Mouse (Mus musculus) lung, postnatal 14 days (tissue): ENCODE data around the gene Spns2.
A peak's percentile ranks its signal among the peaks of the same experiment; 100 is the strongest.
"Not testable (repeated sequence)": the region's sequence is repeated elsewhere in the genome, so short reads cannot be mapped to it uniquely, and the experiment has no call there.

Experiments
- DNase-seq: peaks from one replicate; pipeline ENCODE4 v3.0.0; 2021

Gene Spns2

DNA sequence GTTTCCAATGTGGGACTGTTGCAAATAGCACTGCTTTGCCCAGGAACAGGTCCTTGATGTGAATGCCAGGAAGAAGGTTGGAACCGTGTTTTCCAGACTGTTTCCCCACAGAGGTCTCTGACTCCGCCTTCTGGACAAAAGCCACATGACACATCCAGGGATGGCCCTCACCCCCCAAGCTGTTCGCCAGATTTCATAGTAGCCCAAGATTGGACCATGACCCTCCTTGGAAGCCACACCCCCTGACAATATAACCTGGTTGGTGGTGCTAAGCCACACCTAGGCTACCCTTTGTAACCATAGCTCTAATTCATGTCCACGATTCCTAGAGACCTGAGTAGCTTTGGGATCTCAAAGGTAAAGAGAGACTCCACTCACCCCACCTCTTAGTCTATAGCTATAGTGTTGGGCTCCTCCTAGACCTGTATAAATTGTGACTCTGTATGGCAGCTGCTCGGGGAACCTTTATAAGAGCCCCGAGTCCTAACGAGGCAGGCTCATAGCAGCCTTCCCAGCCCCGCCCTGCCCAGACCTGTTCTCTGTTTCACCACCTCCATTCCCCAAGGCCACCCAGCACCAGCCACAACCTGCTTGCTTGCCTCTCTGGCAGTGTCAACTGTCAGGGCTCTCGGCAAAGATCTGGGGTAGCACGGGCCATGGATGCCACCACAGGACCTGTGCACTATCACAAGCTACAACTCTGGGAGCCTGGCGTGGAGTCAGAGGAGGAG, 54.6 kb downstream of the Spns2 start, which contains the start of gene Ggt6:
Ggt6 (plus strand) TSS at position 564 of the 731 bp plus-strand sequence.
- DNase-seq, result no peak

DNA sequence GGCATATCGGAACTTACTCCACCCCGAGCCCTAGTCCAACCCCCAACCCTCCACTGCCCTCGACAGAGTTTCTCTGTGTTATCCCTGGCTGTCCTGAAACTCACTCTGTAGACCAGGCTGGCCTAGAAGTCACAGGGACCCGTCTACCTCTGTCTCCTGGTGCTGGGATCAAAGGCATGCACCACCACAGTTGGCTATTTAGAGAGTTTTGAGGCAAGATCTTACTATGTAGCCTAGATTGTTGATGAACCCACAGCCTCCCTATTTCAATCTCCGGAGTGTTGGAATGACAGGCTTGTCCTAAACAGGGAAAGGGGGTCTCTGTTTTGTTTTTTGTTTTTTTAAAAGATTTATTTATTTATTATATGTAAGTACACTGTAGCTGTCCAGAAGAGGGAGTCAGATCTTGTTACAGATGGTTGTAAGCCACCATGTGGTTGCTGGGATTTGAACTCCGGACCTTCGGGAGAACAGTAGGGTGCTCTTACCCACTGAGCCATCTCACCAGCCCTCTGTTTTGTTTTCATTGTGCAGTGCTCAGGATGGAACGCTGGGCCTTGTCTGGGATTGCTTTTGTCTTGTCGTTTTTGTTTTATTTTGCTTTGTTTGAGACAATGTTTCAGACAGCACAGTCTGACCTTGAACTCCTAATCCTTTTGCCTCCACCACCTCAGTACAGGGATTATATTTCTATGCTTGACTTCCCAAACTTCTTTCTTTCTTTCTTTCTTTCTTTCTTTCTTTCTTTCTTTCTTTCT, 59.2 kb downstream of the Spns2 start:
- DNase-seq, result not testable (repeated sequence)

DNA sequence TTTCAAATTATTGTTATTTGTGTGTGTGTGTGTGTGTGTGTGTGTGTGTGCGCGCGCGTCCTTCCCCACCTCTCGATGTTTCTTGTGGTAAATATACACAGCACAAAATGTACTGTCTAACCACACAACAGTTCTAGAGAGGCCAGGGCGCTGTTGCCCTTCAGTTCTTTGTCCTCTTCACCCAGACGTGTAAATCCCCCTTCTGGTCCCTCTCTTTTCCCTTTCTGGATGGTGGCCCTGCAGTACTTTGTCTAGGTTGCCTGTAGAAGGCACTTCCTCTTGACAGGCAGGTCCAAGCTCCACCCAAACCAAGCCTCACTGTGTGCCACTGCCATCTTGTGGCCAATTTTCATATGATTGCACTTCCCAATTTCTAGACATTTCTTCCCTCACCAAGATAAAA, 60.4 kb downstream of the Spns2 start:
- peak; percentile 85 for DNase-seq

DNA sequence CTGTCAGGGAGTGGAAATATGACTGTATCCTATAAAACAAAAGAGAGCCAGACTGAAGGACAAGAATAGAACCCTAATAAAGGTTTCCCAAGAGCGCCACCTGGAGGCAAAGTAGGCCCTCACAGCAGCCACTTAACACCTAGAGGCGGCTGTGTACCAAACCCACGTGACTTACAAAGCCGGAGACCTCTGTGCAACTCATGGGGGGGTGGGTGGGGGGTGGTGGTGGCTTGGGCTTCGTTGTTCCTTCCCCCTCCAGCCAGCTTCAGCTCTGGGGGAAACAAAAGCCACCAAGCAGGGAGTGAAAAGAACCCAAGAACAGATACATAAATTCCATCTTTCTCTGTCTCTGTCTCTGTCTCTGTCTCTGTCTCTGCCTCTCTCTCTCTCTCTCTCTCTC, 61.0 kb downstream of the Spns2 start:
- DNase-seq, result peak; percentile 94

DNA sequence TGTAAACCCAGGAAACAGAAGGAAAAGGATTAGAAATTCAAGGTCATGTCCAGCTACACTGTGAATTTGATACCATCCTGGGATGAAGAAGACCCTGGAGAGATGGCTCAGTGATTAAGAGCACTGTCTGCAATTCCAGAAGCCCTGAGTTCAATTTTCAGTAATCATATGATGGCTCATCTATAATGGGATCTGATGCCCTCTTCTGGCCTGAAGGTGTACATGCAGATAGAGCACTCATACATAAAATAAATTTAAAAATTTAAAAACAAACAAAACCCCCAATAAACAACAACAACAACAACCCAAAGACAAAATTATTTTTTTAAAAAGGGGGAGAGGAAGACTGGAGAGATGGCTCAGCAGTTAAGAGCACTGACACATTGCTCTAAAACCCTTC, 62.8 kb downstream of the Spns2 start:
- no peak for DNase-seq

DNA sequence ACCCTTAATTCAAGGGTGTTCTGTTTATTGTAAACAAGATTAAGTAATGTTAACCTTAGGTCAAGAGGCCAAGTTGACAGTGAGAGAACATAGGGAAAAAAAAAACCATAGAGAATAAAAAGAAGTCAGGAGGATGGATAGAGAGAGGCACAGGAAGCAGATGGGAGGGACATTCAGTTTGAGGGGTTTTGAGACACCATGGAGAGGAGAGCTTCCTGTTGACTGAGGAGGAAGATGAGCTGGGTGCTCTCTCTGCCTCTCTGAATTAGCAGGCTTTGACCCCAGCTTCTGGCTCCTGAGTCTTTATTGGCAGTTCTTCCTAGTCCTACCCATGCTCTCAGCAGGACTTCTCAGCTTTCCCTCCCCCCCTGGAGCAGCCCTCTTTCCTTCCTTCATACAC, 64.5 kb downstream of the Spns2 start:
- no peak for DNase-seq

DNA sequence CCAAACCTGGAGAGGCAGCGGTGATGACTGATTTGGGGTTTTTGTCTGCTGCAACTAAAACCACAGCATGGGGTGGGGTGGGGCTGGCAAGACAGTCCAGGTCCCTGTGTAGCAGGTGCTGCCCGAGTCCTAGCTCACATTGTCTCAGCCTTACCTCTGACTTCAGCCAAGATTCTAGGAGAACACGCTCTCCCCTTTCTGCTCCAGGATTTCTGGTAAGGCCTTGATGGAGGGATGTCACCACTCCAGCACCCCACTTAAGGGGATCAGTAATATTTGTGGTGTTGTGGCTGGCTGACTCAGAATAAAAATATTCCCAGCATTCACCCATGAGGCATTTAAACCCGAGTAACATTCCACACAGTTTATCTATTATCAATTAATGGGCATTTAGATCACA, 66.0 kb downstream of the Spns2 start:
- DNase-seq, result no peak

DNA sequence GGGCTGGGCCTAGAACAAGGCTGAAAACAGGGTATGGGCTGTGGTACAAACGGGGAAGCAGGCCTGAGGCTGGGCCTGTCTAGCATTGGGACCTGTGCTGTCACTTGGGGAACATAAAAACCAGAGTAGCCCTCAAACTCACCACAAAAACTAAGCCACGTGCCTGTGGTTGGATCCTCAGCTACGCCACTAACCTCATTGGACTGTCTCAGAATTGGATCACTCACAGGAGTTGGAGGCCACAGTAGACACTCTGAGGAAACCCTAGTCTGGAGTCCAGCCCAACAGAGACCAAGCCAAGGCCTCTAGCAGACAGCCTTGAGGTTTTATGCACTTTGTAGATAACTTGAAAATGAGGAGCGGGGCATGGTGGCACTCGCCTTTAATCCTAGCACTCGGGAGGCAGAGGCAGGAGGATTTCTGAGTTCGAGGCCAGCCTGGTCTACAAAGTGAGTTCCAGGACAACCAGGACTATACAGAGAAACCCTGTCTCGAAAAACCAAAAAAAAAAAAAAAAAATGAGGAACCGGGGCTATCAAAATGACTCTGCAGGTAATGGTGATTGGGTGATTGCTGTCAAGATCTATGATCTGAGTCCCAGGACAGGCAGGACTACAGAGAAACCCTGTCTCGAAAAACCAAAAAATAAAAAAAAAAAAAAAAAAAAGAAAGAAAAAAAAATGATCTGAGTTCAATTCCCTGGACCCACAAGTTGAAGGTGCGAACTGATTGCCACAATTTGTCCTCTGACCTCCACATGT, 68.0 kb downstream of the Spns2 start:
- no peak for DNase-seq

DNA sequence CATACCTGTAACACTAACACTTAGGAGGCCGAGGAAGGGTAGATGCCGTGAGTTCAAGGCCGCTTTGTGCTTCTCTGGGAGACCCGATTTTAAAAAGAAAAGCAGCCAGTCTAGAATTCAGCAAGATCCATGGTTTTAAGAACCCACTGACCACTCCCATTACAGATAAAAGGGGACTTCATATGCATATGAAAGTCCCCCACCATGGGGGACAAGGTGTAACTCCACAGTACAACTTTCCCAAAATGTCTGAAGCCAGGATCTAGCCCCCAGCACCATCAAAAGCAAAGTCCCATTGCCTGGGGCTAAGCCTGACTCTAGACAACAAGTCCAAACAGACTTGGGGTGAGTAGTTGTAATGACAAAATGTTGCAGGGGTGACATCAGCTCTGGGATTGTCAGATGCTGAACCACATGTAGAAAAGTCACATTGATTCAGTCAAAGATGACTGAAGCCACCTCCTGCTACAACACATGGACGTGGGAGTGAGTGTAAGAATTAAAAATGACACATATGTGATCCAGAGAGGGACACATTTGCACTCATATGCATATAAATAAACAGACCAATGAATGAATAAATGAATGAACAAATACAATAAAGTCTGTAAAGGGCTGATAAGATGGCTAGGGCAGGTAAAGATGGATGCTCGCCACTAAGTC, 69.1 kb downstream of the Spns2 start:
- no peak for DNase-seq

DNA sequence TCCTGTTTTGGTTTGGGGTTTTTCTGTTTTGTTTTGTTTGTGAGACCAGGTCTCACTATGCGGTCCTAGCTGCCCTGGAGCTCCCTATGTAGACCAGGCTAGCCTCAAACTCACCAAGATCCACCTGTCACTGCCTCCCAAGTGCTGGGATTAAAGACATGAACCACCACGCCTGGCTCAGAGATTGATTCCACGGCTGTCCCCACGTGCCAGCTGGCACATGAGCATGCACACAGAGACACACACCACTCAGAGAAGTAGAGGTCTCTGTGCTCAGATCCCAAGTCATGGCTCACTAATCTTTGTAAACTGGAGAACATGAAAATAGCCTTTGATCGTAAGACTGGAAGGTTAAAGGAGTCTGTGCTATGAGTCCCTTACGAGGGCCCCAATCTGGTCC, 70.7 kb downstream of the Spns2 start:
- DNase-seq, result no peak

DNA sequence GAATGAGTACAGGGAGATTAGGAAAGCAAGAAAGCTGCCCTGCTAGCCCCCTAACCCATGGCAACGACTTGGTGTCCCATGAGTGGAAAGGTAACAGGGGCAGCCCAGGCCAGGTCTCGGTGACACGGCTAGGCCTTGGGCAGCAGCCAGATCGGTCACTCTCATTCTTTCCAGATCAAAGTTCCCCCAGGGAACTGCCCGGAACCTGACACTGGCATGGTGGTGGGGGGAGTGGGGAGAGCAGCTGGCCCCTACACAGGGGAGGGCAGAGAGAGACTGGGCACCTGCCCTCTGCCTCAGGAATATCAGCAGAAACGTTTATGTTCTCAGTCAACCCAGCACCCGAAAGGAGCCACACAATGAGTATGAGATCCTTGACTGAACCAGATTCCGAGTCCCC, 71.5 kb downstream of the Spns2 start:
- DNase-seq, result no peak

DNA sequence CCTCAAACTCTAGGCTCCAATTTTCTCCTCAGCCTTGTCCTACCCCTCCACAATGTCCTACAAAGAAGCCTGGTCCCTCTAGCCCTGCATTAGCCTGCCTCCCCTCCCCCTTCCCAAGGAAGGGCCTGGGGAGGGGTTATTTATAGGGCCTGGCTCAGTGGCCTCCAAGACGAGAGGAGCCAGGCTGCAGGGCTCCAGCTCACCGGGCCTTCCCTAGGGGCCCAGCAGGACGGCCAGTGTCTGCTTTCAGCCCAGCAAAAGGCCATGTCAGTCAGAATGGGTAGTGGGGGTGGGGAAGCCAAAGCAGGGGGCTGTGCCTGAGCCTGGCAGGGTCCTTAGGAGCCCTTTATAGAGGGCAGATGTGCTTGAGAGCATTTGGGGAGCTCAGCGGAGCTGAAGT, 72.3 kb downstream of the Spns2 start:
- no peak for DNase-seq

DNA sequence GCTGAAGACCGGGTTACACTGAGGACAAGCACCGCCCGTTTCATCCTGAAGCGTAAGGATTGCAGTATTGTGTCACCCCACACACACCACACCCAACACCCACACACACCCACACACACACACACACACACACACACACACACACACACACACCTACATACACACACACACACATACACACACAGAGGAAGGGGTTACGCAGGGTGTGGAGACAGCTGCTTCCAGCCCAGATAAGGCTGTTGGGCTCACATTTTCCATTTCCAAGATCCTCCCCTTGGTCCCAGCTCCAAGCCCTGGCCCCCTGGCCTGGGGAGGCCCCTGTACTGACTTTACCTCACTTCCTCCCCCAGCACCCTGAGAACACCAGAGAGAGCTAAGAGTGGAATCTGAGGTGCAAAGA, 73.0 kb downstream of the Spns2 start:
- no peak for DNase-seq

DNA sequence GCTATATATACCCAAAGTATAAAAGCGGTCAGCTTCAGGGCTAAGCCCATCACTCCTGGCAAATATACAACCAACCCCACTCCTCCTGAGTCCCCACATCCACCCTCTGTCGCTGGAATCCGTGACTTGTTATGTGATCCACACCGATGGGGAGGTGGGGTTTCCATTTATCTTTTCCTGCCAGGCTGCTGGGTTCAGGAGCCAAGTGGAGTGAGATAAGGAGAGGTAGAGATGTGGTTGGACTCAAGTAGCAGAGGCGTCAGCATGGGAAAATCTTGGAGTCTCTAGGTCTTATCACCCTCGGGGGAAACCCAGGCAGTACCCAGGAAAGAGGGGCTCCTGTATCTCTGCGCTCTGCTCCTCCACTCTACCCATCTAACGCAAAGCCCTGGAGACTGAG, 74.5 kb downstream of the Spns2 start:
- DNase-seq, result no peak

DNA sequence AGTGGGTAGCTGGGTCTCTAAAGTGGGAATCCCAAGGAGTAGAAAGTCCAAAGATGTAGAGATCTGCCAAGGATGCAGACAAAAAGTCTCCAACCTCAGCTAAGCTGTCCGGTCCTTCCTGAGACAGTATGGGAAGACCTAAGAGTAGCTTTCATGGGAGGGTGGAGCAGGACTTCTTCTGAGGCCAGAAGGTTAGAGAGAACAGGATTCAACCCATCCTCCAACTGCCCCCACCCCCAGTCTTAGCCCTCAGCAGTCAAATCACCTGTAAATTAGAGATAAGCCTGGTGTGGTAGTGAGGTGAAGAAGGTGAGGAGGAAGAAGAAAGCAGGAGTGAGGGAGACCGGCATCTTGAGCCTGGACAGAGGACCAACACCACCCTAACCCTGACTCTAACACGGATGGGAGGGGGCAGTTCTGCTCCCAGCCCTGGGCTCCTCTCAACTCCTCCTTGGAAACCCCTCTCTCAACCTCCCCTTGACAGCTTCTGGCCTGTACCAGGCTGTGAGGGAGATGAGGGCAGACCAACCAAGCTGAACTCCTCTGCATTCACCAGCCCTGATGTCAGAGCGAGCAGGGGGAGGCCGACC, 76.0 kb downstream of the Spns2 start:
- DNase-seq, result no peak

DNA sequence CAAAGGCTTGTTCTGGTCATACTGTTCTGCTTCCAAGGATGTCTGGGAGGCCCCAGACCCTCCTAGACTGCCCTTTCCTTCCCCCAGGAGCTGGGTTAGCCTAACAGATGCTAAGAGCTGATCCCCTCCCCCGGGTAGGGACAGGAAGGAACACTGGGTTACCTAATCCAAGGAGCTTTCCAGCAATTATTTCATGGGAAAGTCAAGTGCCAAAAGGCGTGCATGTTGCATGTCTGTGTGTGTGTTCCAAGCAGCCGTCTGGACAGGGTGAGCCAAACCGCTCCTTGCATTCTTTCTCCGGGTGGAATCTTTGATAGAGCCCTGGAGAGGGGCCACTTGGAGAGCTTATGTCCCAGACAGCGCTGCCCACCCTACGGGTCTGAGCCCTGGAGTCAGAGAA, 76.7 kb downstream of the Spns2 start:
- DNase-seq, result peak; percentile 58

DNA sequence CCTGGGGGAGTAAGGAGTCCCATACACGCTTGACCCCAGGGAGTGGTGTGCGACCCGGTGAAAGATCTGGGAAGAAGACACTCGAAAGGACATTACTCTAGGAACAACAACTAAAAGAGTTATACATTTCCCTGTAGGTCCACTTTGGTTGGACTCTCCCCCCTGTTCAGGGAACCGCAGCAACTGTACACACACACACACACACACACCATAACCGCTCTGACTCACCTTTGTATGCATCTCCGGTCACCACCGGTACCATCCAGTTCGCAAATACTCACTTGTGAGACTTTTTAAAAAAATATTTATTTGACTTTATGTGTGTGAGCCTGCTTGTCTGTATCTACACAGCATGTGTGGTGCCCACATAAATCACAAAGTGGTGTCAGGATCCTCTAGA, 77.8 kb downstream of the Spns2 start:
- no peak for DNase-seq

DNA sequence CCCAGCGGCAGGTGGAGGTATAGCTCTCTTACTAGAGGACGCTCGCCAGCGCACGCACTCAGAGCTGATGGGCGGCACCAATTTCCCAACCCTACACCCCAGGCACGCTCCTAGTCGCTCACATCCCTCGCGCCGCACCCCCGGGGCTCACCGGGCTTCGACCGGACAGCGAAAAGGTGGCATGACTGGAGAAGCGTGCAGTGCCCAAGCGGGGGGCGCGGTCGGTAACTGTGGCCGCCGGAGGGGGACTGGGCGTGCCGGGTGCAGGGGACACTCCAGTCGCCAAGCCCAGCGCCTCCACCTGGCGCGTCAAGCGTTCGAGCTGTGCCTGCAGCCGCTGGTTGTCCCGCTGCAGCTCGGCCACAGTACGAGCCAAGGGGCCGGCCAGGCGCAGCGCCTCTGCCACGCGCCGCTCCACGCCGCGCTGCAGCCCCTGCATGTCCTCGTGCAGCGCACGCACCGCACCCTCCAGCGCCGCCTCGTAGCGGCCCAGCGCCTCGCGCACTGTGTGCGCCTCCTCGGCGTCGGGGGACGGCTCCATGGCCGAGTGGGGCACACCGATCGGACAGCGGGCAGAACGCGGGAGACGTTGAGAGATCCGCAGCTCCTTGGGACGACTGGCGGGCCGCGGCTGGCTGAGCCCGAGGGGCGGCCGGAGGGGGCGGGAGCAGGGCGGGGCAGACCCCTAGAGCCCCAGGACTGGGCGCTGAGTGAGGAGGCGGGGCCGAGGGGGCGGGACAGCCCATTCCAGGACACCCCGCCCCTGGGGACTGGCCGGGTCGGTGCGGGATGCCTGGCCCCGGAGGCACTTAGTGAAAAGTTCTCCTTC, 78.4 kb downstream of the Spns2 start, which contains the start of gene Smtnl2:
Smtnl2 (minus strand) TSS at position 621 of the 829 bp plus-strand sequence.
- peak; percentile 92 for DNase-seq

DNA sequence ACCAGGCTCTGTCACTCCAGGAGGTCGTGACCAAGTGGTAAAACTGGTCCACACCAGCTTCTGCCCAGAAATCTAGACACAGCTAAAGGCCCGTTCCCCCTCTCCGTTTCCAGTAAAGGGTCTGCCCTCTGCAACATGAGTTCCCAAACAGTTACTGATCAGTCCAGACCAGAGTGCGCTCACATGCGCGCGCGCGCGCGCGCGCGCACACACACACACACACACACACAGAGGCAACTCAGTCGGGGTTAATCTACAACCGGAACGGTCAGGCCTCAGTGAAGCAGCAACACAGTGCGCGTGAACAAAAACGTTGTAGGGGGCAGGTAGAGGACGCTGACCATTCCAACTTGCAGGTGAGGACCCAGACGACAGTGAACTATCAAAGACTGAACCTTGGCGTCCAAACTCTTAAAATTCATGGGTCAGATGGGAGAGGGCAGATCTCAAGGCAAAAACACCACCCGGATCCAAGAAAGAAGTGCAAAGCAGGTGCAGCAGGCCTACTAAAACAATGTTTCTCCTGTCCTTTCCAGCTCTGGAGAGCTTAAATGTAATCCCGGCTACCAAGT, 79.1 kb downstream of the Spns2 start:
- no peak for DNase-seq

DNA sequence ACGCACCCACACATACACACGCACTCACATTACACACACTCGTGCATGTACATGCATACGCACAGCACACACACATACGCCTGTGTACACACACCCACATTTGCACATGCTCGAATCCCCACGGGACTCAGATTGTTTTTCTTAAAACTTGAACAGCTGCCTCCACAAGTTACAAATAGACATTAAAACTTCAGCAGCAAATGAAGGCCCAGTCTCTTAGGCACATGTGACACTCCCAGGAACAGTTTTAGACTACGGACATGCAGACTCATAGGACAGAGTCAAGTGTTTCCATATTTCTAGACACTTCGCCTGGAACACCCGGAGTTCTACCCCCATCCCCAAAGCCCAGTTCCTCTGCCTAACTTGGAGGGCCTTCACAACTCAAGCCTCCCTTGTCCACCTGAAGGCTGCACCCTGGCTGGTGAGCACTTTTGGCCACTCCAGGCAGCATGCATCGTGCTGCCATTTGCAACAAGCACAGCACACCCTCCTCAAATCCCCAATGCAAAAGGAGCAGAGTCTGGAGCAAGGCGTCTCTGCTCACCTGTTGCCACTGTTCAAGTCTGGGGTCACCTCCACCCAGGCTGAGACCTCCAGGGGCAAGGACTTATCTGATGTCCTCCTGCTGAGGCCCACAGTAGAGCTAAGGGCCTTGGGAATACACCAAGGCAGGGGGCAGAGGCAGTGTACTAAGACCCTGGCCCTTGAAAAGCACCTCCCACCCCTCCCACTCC, 79.9 kb downstream of the Spns2 start:
- DNase-seq, result no peak
